In the genomic region with DNA sequence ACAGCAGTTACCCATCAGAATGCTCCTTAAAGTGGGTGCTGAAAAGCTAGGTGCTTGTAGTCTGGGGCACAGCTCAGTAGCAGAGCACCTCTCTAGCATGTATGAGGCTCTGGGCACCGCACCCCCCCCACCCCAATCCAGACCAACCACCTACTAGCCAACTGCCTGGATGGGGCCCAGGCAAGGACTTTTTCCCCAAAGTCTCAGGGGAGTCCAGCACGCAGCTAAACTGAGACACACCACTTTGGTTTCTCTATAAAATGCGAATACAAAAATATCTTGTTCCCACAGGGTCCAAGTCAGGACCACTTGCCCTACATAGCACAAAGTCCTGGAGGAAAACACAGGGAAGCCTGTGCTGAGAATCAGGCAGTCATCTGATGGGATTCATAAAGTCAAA, we compare ENCODE assay signal across 10 mouse cellular contexts. TPM values are rescaled to one million over a fixed set of nuclear protein-coding genes. Genes with fewer than 3 reads are reported as not detected.
DNase-seq lines count a peak whose midpoint lies in the region; ATAC-seq and TF ChIP-seq lines count a peak whose summit lies in the region.
"Had no signal": no experiment of that assay in that cellular context is flagged by ENCODE, and none has a peak within 500 bp of the region (broad histone marks: within the 10 kb centered on the region; RNA-seq: fewer than 3 reads in every experiment).

No protein-coding gene starts in this region.

- WGBS in forebrain, embryonic 10.5 days = 94% methylated on average over 3 of the region's 3 CpGs
- WGBS in forebrain, embryonic 14.5 days = 86% methylated on average over 3 of the region's 3 CpGs
- WGBS in kidney, embryonic 16.5 days = 76% methylated on average over 3 of the region's 3 CpGs
- WGBS in kidney, embryonic 14.5 days = 81% methylated on average over 3 of the region's 3 CpGs
- WGBS in bone marrow, adult 2 months = 71% methylated on average over 3 of the region's 3 CpGs
- WGBS in liver, embryonic 13.5 days (ENCODE audit: insufficient replicate concordance) = 82% methylated on average over 3 of the region's 3 CpGs

- ATAC-seq in forebrain, embryonic 14.5 days = no peak
- no peak for ATAC-seq in kidney, embryonic 16.5 days (ENCODE audit: low FRiP score, low TSS enrichment)
- ATAC-seq in kidney, embryonic 14.5 days (ENCODE audit: low FRiP score, low TSS enrichment) = no peak
- ATAC-seq in liver, embryonic 13.5 days (ENCODE audit: low read depth) = no peak
- ATAC-seq: Patski had no signal

- H3K27ac ChIP-seq in forebrain, embryonic 10.5 days = 0 out of 2 replicates have a peak overlapping the region, but pooled peaks have one; percentile 17
- H3K27ac ChIP-seq in forebrain, embryonic 14.5 days (ENCODE audit: low read depth, low read length) = no peak overlapping the region
- H3K27ac ChIP-seq in kidney, embryonic 16.5 days (ENCODE audit: low read length) = peak overlapping the region; percentile 75; the same call in 1 of the 2 replicates
- H3K27ac ChIP-seq in kidney, embryonic 14.5 days (ENCODE audit: low read depth, low read length) = no peak overlapping the region; the same call in 1 of the 2 replicates
- H3K27ac ChIP-seq in bone marrow, adult 2 months (ENCODE audit: control insufficient read depth, insufficient read depth, low read depth, low read length, poor library complexity) = 0 out of 2 replicates have a peak overlapping the region, but pooled peaks have one; percentile 8
- H3K27ac ChIP-seq in liver, embryonic 13.5 days = peak overlapping the region; percentile 47; the same call in 1 of the 2 replicates

- H3K4me1 ChIP-seq in forebrain, embryonic 10.5 days = peaks cover 89% of the 10 kb centered on the region
- H3K4me1 ChIP-seq in forebrain, embryonic 14.5 days (ENCODE audit: control insufficient read depth, insufficient read depth, low read length) = peaks cover 54% of the 10 kb centered on the region
- peaks cover 93% of the 10 kb centered on the region for H3K4me1 ChIP-seq in kidney, embryonic 16.5 days (ENCODE audit: insufficient read depth, low read length)
- peaks cover 74% of the 10 kb centered on the region for H3K4me1 ChIP-seq in kidney, embryonic 14.5 days (ENCODE audit: control insufficient read depth, insufficient read depth, low read length)
- H3K4me1 ChIP-seq in bone marrow, adult 2 months (ENCODE audit: control insufficient read depth, insufficient read depth, low read length) = peaks cover 24% of the 10 kb centered on the region
- peaks cover 100% of the 10 kb centered on the region for H3K4me1 ChIP-seq in liver, embryonic 13.5 days (replicated peaks)

- peaks cover 52% of the 10 kb centered on the region for H3K36me3 ChIP-seq in forebrain, embryonic 10.5 days (replicated peaks)
- H3K36me3 ChIP-seq in forebrain, embryonic 14.5 days (ENCODE audit: control insufficient read depth, insufficient read depth, low read length) = peaks cover 27% of the 10 kb centered on the region
- H3K36me3 ChIP-seq in kidney, embryonic 16.5 days (ENCODE audit: insufficient read depth, low read length) = peaks cover 7% of the 10 kb centered on the region
- H3K36me3 ChIP-seq in kidney, embryonic 14.5 days (ENCODE audit: control insufficient read depth, insufficient read depth, low read length) = peaks cover 3% of the 10 kb centered on the region; the same call in 1 of the 2 replicates
- H3K36me3 ChIP-seq in liver, embryonic 13.5 days = peaks cover 14% of the 10 kb centered on the region

- H3K9ac ChIP-seq in forebrain, embryonic 14.5 days (ENCODE audit: low read length) = no peak overlapping the region
- H3K9ac ChIP-seq in kidney, embryonic 16.5 days (replicated peaks; ENCODE audit: low read length) = no peak overlapping the region
- H3K9ac ChIP-seq in kidney, embryonic 14.5 days (ENCODE audit: low read depth, low read length) = no peak overlapping the region
- no peak overlapping the region for H3K9ac ChIP-seq in liver, embryonic 13.5 days

- no peak for TF ChIP-seq POLR2A in bone marrow, adult 2 months (IDR thresholded peaks at IDR 0.05; ENCODE audit: borderline replicate concordance, control insufficient read depth, low read depth, low read length)

- no peak for TF ChIP-seq CTCF in bone marrow, adult 2 months (IDR thresholded peaks at IDR 0.05; ENCODE audit: control insufficient read depth, insufficient read depth, low read length)

- H3K4me2 ChIP-seq in forebrain, embryonic 14.5 days (ENCODE audit: low read length) = no peak overlapping the region
- H3K4me2 ChIP-seq in kidney, embryonic 16.5 days (replicated peaks; ENCODE audit: low read depth, low read length) = no peak overlapping the region
- H3K4me2 ChIP-seq in kidney, embryonic 14.5 days (replicated peaks; ENCODE audit: low read depth, low read length) = no peak overlapping the region
- H3K4me2 ChIP-seq in liver, embryonic 13.5 days = no peak overlapping the region

- no peak overlapping the region for H3K4me3 ChIP-seq in forebrain, embryonic 10.5 days
- no peak overlapping the region for H3K4me3 ChIP-seq in forebrain, embryonic 14.5 days (ENCODE audit: low read depth, low read length)
- no peak overlapping the region for H3K4me3 ChIP-seq in kidney, embryonic 16.5 days (ENCODE audit: low read length)
- H3K4me3 ChIP-seq in kidney, embryonic 14.5 days (ENCODE audit: low read length) = no peak overlapping the region
- H3K4me3 ChIP-seq in bone marrow, adult 2 months (replicated peaks; ENCODE audit: control insufficient read depth, low read depth, low read length) = no peak overlapping the region
- no peak overlapping the region for H3K4me3 ChIP-seq in liver, embryonic 13.5 days (replicated peaks)

- H3K27me3 ChIP-seq in forebrain, embryonic 10.5 days (ENCODE audit: poor library complexity, severe bottlenecking) = no peaks in the 10 kb centered on the region
- no peaks in the 10 kb centered on the region for H3K27me3 ChIP-seq in forebrain, embryonic 14.5 days (replicated peaks; ENCODE audit: control insufficient read depth, insufficient read depth, low read length)
- H3K27me3 ChIP-seq in kidney, embryonic 16.5 days (ENCODE audit: insufficient read depth, low read length) = no peaks in the 10 kb centered on the region
- H3K27me3 ChIP-seq in kidney, embryonic 14.5 days (ENCODE audit: control insufficient read depth, insufficient read depth, low read length) = no peaks in the 10 kb centered on the region
- no peaks in the 10 kb centered on the region for H3K27me3 ChIP-seq in liver, embryonic 13.5 days
- H3K27me3 ChIP-seq: Patski had no signal

- H3K9me3 ChIP-seq in forebrain, embryonic 10.5 days = no peaks in the 10 kb centered on the region
- H3K9me3 ChIP-seq in forebrain, embryonic 14.5 days (replicated peaks; ENCODE audit: control insufficient read depth, low read length) = no peaks in the 10 kb centered on the region
- H3K9me3 ChIP-seq in kidney, embryonic 16.5 days (ENCODE audit: low read length) = no peaks in the 10 kb centered on the region
- no peaks in the 10 kb centered on the region for H3K9me3 ChIP-seq in kidney, embryonic 14.5 days (ENCODE audit: control insufficient read depth, low read length)
- H3K9me3 ChIP-seq in liver, embryonic 13.5 days (replicated peaks) = no peaks in the 10 kb centered on the region

- DNase-seq in forebrain, embryonic 10.5 days (ENCODE audit: extremely low spot score, low spot score) = no peak
- DNase-seq in forebrain, embryonic 14.5 days (ENCODE audit: low spot score) = no peak
- no peak for DNase-seq in liver, embryonic 13.5 days
- DNase-seq in layer of hippocampus, adult 9-10 months (ENCODE audit: low spot score) = no peak
- DNase-seq in cerebellum, adult 9-10 months = no peak
- DNase-seq: lung, adult 2 months had no signal

RNA-seq across cellular contexts. Expression of gene Vps37b, which starts 17.9 kb away (rescaled TPM):
- 50.8 and 51.2 TPM in 2 replicates for polyA plus RNA-seq in forebrain, embryonic 10.5 days (2016; fragmentation: Nextera tagmentation; extraction: Ambion mirVana)
- 70.5 and 86.6 TPM in 2 replicates for polyA plus RNA-seq in forebrain, embryonic 14.5 days (2014; fragmentation: Nextera tagmentation; extraction: Ambion mirVana)
- 40.8 and 41.8 TPM in 2 replicates for polyA plus RNA-seq in kidney, embryonic 16.5 days (2015; fragmentation: Nextera tagmentation; extraction: Ambion mirVana)
- 20.2 and 27.6 TPM in 2 replicates for polyA plus RNA-seq in kidney, embryonic 14.5 days (2014; fragmentation: Nextera tagmentation; extraction: Ambion mirVana)
- polyA plus RNA-seq in bone marrow, adult 2 months (2011; ENCODE audit: insufficient read depth, insufficient read length, low replicate concordance, missing spikeins) = 11.3 and 26.1 TPM in 2 replicates
- 16.1 and 18.0 TPM in 2 replicates for polyA plus RNA-seq in liver, embryonic 13.5 days (2015; fragmentation: Nextera tagmentation; extraction: Ambion mirVana)

RNA-seq across cellular contexts. Expression of gene Hip1r, which starts 40.8 kb away (rescaled TPM):
- 7.7 and 11.1 TPM in 2 replicates for polyA plus RNA-seq in forebrain, embryonic 10.5 days (2016; fragmentation: Nextera tagmentation; extraction: Ambion mirVana)
- polyA plus RNA-seq in forebrain, embryonic 14.5 days (2014; fragmentation: Nextera tagmentation; extraction: Ambion mirVana) = 12.4 and 27.1 TPM in 2 replicates
- polyA plus RNA-seq in kidney, embryonic 16.5 days (2015; fragmentation: Nextera tagmentation; extraction: Ambion mirVana) = 23.1 and 25.6 TPM in 2 replicates
- polyA plus RNA-seq in kidney, embryonic 14.5 days (2014; fragmentation: Nextera tagmentation; extraction: Ambion mirVana) = 11.0 and 13.0 TPM in 2 replicates
- polyA plus RNA-seq in bone marrow, adult 2 months (2011; ENCODE audit: insufficient read depth, insufficient read length, low replicate concordance, missing spikeins) = 25.5 and 53.6 TPM in 2 replicates
- polyA plus RNA-seq in liver, embryonic 13.5 days (2015; fragmentation: Nextera tagmentation; extraction: Ambion mirVana) = 11.3 and 12.9 TPM in 2 replicates

Comparison
In these comparisons a context has a peak if more than half of its experiments do, and no peak if none do; other contexts are left out.
1. H3K27ac ChIP-seq: peak in forebrain, embryonic 10.5 days (single experiment), kidney, embryonic 16.5 days (single experiment), bone marrow, adult 2 months (single experiment) and liver, embryonic 13.5 days (single experiment); none in forebrain, embryonic 14.5 days (single experiment) and kidney, embryonic 14.5 days (single experiment).